Mouse (Mus musculus) neural tube, embryonic 13.5 days (tissue): ENCODE data around the gene 4930442H23Rik. TPM values are rescaled to one million over a fixed set of nuclear protein-coding genes. Genes with fewer than 3 reads are reported as not detected.

ENCODE experiments used
- polyA plus RNA-seq: library from polyadenylated mRNA; unstranded; fragments of >200 nt; fragmentation: Nextera tagmentation; extraction: Ambion mirVana; gene quantifications from 2 replicates; pipeline ENCODE4 v1.2.1, GENCODE M21; 2015

4930442H23Rik gene
- polyA plus RNA-seq, 1 experiment from 2014 or later = not detected

Other genes with a start within 250 kb of the 4930442H23Rik start
- gene Gng7, start 168.9 kb downstream of the 4930442H23Rik start, polyA plus RNA-seq = 16.2 and 17.4 TPM in 2 replicates
- gene Diras1, start 158.2 kb downstream of the 4930442H23Rik start, polyA plus RNA-seq = 38.1 and 38.7 TPM in 2 replicates
- gene Slc39a3, start 146.4 kb downstream of the 4930442H23Rik start, polyA plus RNA-seq = 40.9 and 44.2 TPM in 2 replicates
- gene Sgta, start 123.7 kb downstream of the 4930442H23Rik start, polyA plus RNA-seq = 283 and 286 TPM in 2 replicates
- 47.4 and 48.4 TPM in 2 replicates for gene Thop1, start 113.8 kb downstream of the 4930442H23Rik start, polyA plus RNA-seq
- 0.27 and 0.90 TPM in 2 replicates for gene Creb3l3, start 85.0 kb downstream of the 4930442H23Rik start, polyA plus RNA-seq
- 217 and 244 TPM in 2 replicates for gene Map2k2, start 77.9 kb downstream of the 4930442H23Rik start, polyA plus RNA-seq
- 12.2 and 14.9 TPM in 2 replicates for gene Zbtb7a, start 48.6 kb downstream of the 4930442H23Rik start, polyA plus RNA-seq
- 60.0 and 77.5 TPM in 2 replicates for gene Pias4, start 15.9 kb downstream of the 4930442H23Rik start, polyA plus RNA-seq
- gene Eef2, start 7.2 kb downstream of the 4930442H23Rik start, polyA plus RNA-seq = 532 and 537 TPM in 2 replicates
- gene Dapk3, start 844 bp downstream of the 4930442H23Rik start, polyA plus RNA-seq = 79.1 and 80.9 TPM in 2 replicates
- gene Nmrk2, start 18.2 kb upstream of the 4930442H23Rik start, polyA plus RNA-seq = not detected in 2 replicates
- gene Atcay, start 47.0 kb upstream of the 4930442H23Rik start, polyA plus RNA-seq = 58.1 and 62.3 TPM in 2 replicates
- gene Zfr2, start 49.3 kb upstream of the 4930442H23Rik start, polyA plus RNA-seq = 21.7 and 21.8 TPM in 2 replicates
- gene Matk, start 69.1 kb upstream of the 4930442H23Rik start, polyA plus RNA-seq = 10.5 and 13.0 TPM in 2 replicates
- 145 and 150 TPM in 2 replicates for gene Mrpl54, start 83.1 kb upstream of the 4930442H23Rik start, polyA plus RNA-seq
- 33.7 and 36.1 TPM in 2 replicates for gene Apba3, start 83.1 kb upstream of the 4930442H23Rik start, polyA plus RNA-seq
- 2.3 and 3.3 TPM in 2 replicates for gene Tjp3, start 107.7 kb upstream of the 4930442H23Rik start, polyA plus RNA-seq
- gene Pip5k1c, start 109.1 kb upstream of the 4930442H23Rik start, polyA plus RNA-seq = 99.3 and 102 TPM in 2 replicates
- 32.5 and 42.5 TPM in 2 replicates for gene Cactin, start 137.3 kb upstream of the 4930442H23Rik start, polyA plus RNA-seq
- gene Tbxa2r, start 144.9 kb upstream of the 4930442H23Rik start, polyA plus RNA-seq = 4.5 and 4.8 TPM in 2 replicates
- not detected in 2 replicates for gene Gipc3, start 159.4 kb upstream of the 4930442H23Rik start, polyA plus RNA-seq
- gene Hmg20b, start 166.6 kb upstream of the 4930442H23Rik start, polyA plus RNA-seq = 46.5 and 51.5 TPM in 2 replicates
- gene Mfsd12, start 173.6 kb upstream of the 4930442H23Rik start, polyA plus RNA-seq = 16.5 and 17.8 TPM in 2 replicates
- gene 4930404N11Rik, start 182.0 kb upstream of the 4930442H23Rik start, polyA plus RNA-seq = 0.68 and 0.87 TPM in 2 replicates
- gene Fzr1, start 194.7 kb upstream of the 4930442H23Rik start, polyA plus RNA-seq = 105 and 112 TPM in 2 replicates
- 72.2 and 75.2 TPM in 2 replicates for gene Dohh, start 200.6 kb upstream of the 4930442H23Rik start, polyA plus RNA-seq
- 5.2 and 8.2 TPM in 2 replicates for gene Gm48551, start 200.6 kb upstream of the 4930442H23Rik start, polyA plus RNA-seq
- gene Gm48552, start 205.2 kb upstream of the 4930442H23Rik start, polyA plus RNA-seq = 1.3 and 2.5 TPM in 2 replicates
- gene Smim24, start 209.2 kb upstream of the 4930442H23Rik start, polyA plus RNA-seq = 1.8 and 3.1 TPM in 2 replicates